Mouse (Mus musculus) kidney, adult 2 months (tissue): ENCODE measurements around the gene Pknox2. TPM values are rescaled to one million over a fixed set of nuclear protein-coding genes. Genes with fewer than 3 reads are reported as not detected.

Experiments used
- DNase-seq: peaks from one replicate; pipeline ENCODE4 v3.0.0; 2021
- H3K27ac ChIP-seq: fragments of 200-500 bp; 2 replicates; pipeline ENCODE4 v1.5.1; 2012; ENCODE audit warnings: low read depth, low read length, control low read depth, inconsistent platforms; ENCODE audit not compliant: insufficient read depth
- H3K27me3 ChIP-seq: fragments of 200-500 bp; replicated peaks from 2 replicates; pipeline ENCODE4 v1.6.1; 2012; ENCODE audit warnings: mild to moderate bottlenecking, moderate library complexity, low read length, inconsistent platforms; ENCODE audit not compliant: control insufficient read depth, insufficient read depth
- H3K36me3 ChIP-seq: fragments of 200-500 bp; 2 replicates; pipeline ENCODE4 v1.6.1; 2012; ENCODE audit warnings: mild to moderate bottlenecking, moderate library complexity, low read length, inconsistent platforms; ENCODE audit not compliant: control insufficient read depth, insufficient read depth
- H3K4me1 ChIP-seq: fragments of 200-500 bp; 2 replicates; pipeline ENCODE4 v1.6.1; 2011; ENCODE audit warnings: low read length; ENCODE audit not compliant: control insufficient read depth, insufficient read depth
- H3K4me3 ChIP-seq: fragments of 200-500 bp; 2 replicates; pipeline ENCODE4 v1.5.1; 2011; ENCODE audit warnings: mild to moderate bottlenecking, low read depth, low read length, control low read depth; ENCODE audit not compliant: insufficient read depth
- CTCF ChIP-seq: fragments of 200-500 bp; conservative IDR thresholded peaks from 2 replicates; pipeline ENCODE4 v1.5.1; 2011; ENCODE audit warnings: low read depth, mild to moderate bottlenecking, control low read depth, low read length, moderate library complexity, mixed read lengths; ENCODE audit not compliant: insufficient read depth, insufficient read length
- POLR2A ChIP-seq: fragments of 200-500 bp; IDR thresholded peaks from one replicate; pipeline ENCODE4 v1.6.1; 2011; ENCODE audit warnings: low read depth, low read length, control low read depth
- WGBS: fragments of 180-500 bp; shearing (Covaris S2); methylation state at CpG from one replicate; pipeline ENCODE4 v1.1.7; 2018; 5-methylcytosine and 5-hydroxymethylcytosine counted together
- polyA plus RNA-seq: library from polyadenylated mRNA; depleted of rRNA; stranded (reverse); fragments of >200 nt; gene quantifications from 2 replicates; pipeline ENCODE4 v1.2.3, GENCODE M21; 2012

Gene Pknox2
- polyA plus RNA-seq, 1 experiment: 7.1 TPM

GRCm38 (mm10) chr9:37146353-37146602 is 929 bp downstream of the Pknox2 start:
- under 1% methylated on average over 12 of the region's 12 CpGs for WGBS
- no peaks in the 10 kb centered on the region; the same call in 1 of the 2 replicates for H3K27me3 ChIP-seq
- no peak for DNase-seq

GRCm38 (mm10) chr9:37145616-37146352 is 1.4 kb downstream of the Pknox2 start:
- WGBS: 2% methylated on average over 43 of the region's 43 CpGs
- H3K36me3 ChIP-seq: no peaks in the 10 kb centered on the region
- H3K27ac ChIP-seq: peak overlapping the region; percentile 70
- peak; percentile 24 for DNase-seq
- H3K27me3 ChIP-seq: no peaks in the 10 kb centered on the region; the same call in 1 of the 2 replicates
- TF ChIP-seq CTCF (no peak), POLR2A (no peak)
- peak overlapping the region; percentile 80 for H3K4me3 ChIP-seq
- H3K4me1 ChIP-seq: no peaks in the 10 kb centered on the region

More at GRCm38 (mm10) chr9:37146353-37146602, 929 bp downstream of the Pknox2 start:
- peak overlapping the region; percentile 70 for H3K27ac ChIP-seq
- TF ChIP-seq CTCF (no peak), POLR2A (no peak)
- H3K4me3 ChIP-seq: peak overlapping the region; percentile 80
- no peaks in the 10 kb centered on the region for H3K36me3 ChIP-seq
- no peaks in the 10 kb centered on the region for H3K4me1 ChIP-seq

- H3K4me1 ChIP-seq: no peaks in the 10 kb centered on the region
- no peaks in the 10 kb centered on the region; the same call in 1 of the 2 replicates for H3K27me3 ChIP-seq
- H3K36me3 ChIP-seq: no peaks in the 10 kb centered on the region
- peak overlapping the region; percentile 80 for H3K4me3 ChIP-seq
- 10% methylated on average over 26 of the region's 26 CpGs for WGBS
- no peak for TF ChIP-seq CTCF
- TF ChIP-seq POLR2A: no peak
- peak overlapping the region; percentile 70 for H3K27ac ChIP-seq
- DNase-seq: peak; percentile 40
Measured at GRCm38 (mm10) chr9:37145151-37145615, 2.0 kb downstream of the Pknox2 start.

GRCm38 (mm10) chr9:37144696-37145095 is 2.5 kb downstream of the Pknox2 start:
- H3K27ac ChIP-seq: peak overlapping the region; percentile 12; the same call in 1 of the 2 replicates
- no peak for TF ChIP-seq POLR2A
- WGBS: 49% methylated on average over 6 of the region's 6 CpGs
- DNase-seq: no peak
- H3K4me1 ChIP-seq: no peaks in the 10 kb centered on the region
- H3K27me3 ChIP-seq: no peaks in the 10 kb centered on the region; the same call in 1 of the 2 replicates
- no peaks in the 10 kb centered on the region for H3K36me3 ChIP-seq
- peak overlapping the region; percentile 80; the same call in 1 of the 2 replicates for H3K4me3 ChIP-seq

GRCm38 (mm10) chr9:37144251-37144650 is 3.0 kb downstream of the Pknox2 start:
- WGBS: 49% methylated on average over 21 of the region's 21 CpGs
- Histone ChIP-seq H3K27ac (peak overlapping the region; percentile 12), H3K36me3 (no peaks in the 10 kb centered on the region), H3K4me3 (peak overlapping the region; percentile 80; the same call in 1 of the 2 replicates), H3K4me1 (no peaks in the 10 kb centered on the region), H3K27me3 (no peaks in the 10 kb centered on the region; the same call in 1 of the 2 replicates)
- DNase-seq: no peak
- TF ChIP-seq CTCF: no peak
- TF ChIP-seq POLR2A: no peak

GRCm38 (mm10) chr9:37143046-37143931 is 3.9 kb downstream of the Pknox2 start:
- Histone ChIP-seq H3K4me3 (no peak overlapping the region), H3K27ac (no peak overlapping the region), H3K27me3 (no peaks in the 10 kb centered on the region; the same call in 1 of the 2 replicates), H3K4me1 (no peaks in the 10 kb centered on the region), H3K36me3 (no peaks in the 10 kb centered on the region)
- DNase-seq: no peak
- no peak for TF ChIP-seq CTCF
- TF ChIP-seq POLR2A: no peak
- 72% methylated on average over 12 of the region's 12 CpGs for WGBS

GRCm38 (mm10) chr9:37142107-37142506 is 5.1 kb downstream of the Pknox2 start:
- Histone ChIP-seq H3K4me3 (no peak overlapping the region), H3K27me3 (no peaks in the 10 kb centered on the region; the same call in 1 of the 2 replicates), H3K4me1 (no peaks in the 10 kb centered on the region), H3K27ac (no peak overlapping the region), H3K36me3 (no peaks in the 10 kb centered on the region)
- no peak for DNase-seq
- 59% methylated on average over 4 of the region's 4 CpGs for WGBS
- TF ChIP-seq POLR2A (no peak), CTCF (no peak)
